Mouse (Mus musculus) bone marrow, adult 2 months (tissue): ENCODE results near the gene Ddn. TPM values are rescaled to one million over a fixed set of nuclear protein-coding genes. Genes with fewer than 3 reads are reported as not detected.

Experiments used
- H3K27ac ChIP-seq: fragments of 200-500 bp; 2 replicates; pipeline ENCODE4 v1.5.1; 2012; ENCODE audit warnings: low read depth, mild to moderate bottlenecking, control low read depth, inconsistent platforms, low read length; ENCODE audit not compliant: control insufficient read depth, poor library complexity, insufficient read depth
- H3K4me1 ChIP-seq: fragments of 200-500 bp; 2 replicates; pipeline ENCODE4 v1.6.1; 2011; ENCODE audit warnings: low read length; ENCODE audit not compliant: control insufficient read depth, insufficient read depth
- H3K4me3 ChIP-seq: fragments of 200-500 bp; replicated peaks from 2 replicates; pipeline ENCODE3; 2011; ENCODE audit warnings: mild to moderate bottlenecking, low read depth, low read length, control low read depth; ENCODE audit not compliant: control insufficient read depth
- CTCF ChIP-seq: fragments of 200-500 bp; IDR thresholded peaks from 2 replicates; pipeline ENCODE4 v1.5.1; 2011; ENCODE audit warnings: low read length, control low read depth; ENCODE audit not compliant: control insufficient read depth, insufficient read depth
- POLR2A ChIP-seq: fragments of 200-500 bp; IDR thresholded peaks from 2 replicates; pipeline ENCODE4 v1.6.1; 2011; ENCODE audit warnings: low read depth, mild to moderate bottlenecking, control low read depth, low read length, borderline replicate concordance; ENCODE audit not compliant: control insufficient read depth
- WGBS: fragments of 180-500 bp; shearing (Covaris S2); methylation state at CpG from one replicate; pipeline ENCODE4 v1.1.7; 2018; 5-methylcytosine and 5-hydroxymethylcytosine counted together
- polyA plus RNA-seq: library from polyadenylated mRNA; stranded (reverse); fragments of >200 nt; gene quantifications from 2 replicates; pipeline ENCODE4 v1.2.4, GENCODE M21; 2011; ENCODE audit warnings: low replicate concordance; ENCODE audit not compliant: missing spikeins, insufficient read depth, insufficient read length

Gene Ddn
- polyA plus RNA-seq, 1 experiment: not detected

GRCm38 (mm10) chr15:98768259-98768658 lies 41.0 kb downstream of the Ddn start:
- Histone ChIP-seq H3K4me3 (no peak overlapping the region), H3K27ac (no peak overlapping the region), H3K4me1 (no peaks in the 10 kb centered on the region; the same call in 1 of the 2 replicates)
- TF ChIP-seq CTCF (no peak), POLR2A (no peak)
- 78% methylated on average over 5 of the region's 5 CpGs for WGBS

DNA sequence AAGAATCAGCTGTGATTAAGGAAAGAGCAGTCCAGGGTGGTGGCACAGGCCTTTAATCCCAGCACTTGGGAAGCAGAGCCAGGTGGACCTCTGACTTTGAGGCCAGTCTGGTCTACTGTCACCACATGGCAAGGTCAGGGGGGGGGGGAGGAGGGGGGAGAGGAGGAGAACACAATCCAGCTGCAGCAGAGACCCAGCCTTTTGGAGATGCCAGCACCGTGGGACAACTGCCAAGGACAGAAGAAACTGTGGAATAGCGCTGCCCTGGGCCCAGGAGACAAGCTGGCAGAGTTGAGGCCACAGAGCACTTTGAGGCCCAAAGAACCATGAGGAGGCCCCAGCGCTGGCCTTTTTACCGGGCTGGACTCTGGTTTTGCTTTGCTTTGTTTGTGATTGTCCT lies 43.4 kb downstream of the Ddn start:
- H3K27ac ChIP-seq: no peak overlapping the region
- WGBS: 75% methylated on average over 4 of the region's 4 CpGs
- no peak for TF ChIP-seq POLR2A
- no peak for TF ChIP-seq CTCF
- H3K4me3 ChIP-seq: no peak overlapping the region
- H3K4me1 ChIP-seq: no peaks in the 10 kb centered on the region; the same call in 1 of the 2 replicates

DNA sequence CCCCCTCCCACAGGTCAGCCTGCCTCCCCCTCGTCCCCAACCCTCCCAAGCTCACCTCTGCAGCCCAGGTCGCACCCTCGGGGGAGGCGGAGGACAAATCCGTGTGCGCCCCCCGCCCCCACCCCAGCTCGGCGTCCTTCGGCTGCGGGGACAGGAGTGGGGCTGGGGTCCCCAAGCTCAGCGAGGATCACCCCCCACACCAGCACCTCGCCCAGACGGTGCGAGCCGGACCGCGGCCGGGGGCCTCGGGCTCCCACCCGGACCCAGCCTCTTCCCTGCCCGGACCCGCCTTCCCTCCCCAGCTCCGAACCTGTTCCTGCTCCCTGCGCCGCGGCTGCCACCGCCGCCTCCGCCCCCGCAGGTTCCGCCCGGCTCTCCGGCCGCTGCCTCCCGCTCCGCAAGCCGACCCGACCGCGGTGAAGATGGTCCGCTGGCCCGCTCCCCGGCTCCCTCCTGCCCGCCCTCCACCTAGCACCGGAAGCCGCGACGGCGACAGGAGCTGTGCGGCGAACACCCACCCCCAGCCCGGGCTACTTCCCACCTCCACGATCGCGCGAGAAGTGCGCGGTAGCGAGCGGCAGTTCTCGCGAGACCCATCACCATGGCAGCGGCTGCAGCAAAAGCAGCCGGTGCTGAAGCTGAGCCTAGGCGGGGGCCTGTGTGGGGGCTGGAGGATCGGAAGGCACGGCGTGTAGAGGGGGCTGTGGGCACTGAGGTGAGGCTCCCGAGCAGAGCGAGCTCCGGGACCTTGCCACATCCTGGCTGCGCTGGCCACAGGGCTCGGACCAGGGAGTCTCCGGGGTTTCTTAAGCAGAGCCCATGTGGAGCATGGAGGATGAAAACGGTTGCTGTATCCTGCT lies 46.4 kb downstream of the Ddn start, which contains the start of gene Arf3:
TSS of gene Arf3 (minus strand) at position 545 of the 860 bp plus-strand sequence.
- WGBS: under 1% methylated on average over 74 of the region's 76 CpGs
- no peaks in the 10 kb centered on the region; the same call in 1 of the 2 replicates for H3K4me1 ChIP-seq
- H3K27ac ChIP-seq: peak within 1 kb of the TSS; percentile 72
- TF ChIP-seq POLR2A: peak; percentile 81; the same call in 1 of the 2 replicates
- no peak for TF ChIP-seq CTCF
- peak within 1 kb of the TSS; percentile 81 for H3K4me3 ChIP-seq

DNA sequence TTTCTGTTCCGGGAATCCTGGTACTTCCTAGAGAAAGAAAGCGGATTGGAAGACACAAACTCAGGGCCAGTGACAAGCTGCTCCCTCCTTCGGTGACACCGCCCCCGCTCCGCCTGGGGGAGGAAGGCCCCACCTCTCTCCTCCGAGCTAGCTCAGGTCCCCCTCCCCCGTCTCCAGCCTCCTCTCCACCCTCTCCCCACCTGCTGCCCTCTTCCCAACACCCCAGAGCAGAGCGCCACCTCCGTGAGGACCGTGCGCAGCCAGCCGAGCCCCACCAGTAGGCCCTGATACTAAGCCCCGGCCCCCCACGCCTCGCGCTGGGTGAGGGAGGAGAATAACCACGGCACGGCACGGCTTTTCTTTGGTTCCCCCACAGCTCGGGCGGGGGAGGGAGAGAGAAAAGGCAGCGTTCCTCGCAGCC lies 47.1 kb downstream of the Ddn start:
- TF ChIP-seq POLR2A (no peak), CTCF (no peak)
- no peaks in the 10 kb centered on the region; the same call in 1 of the 2 replicates for H3K4me1 ChIP-seq
- H3K27ac ChIP-seq: peak overlapping the region; percentile 72
- 1% methylated on average over 24 of the region's 24 CpGs for WGBS
- H3K4me3 ChIP-seq: peak overlapping the region; percentile 81

- WGBS: 69% methylated on average over 2 of the region's 2 CpGs
- TF ChIP-seq POLR2A (no peak), CTCF (no peak)
- Histone ChIP-seq H3K27ac (no peak overlapping the region), H3K4me3 (no peak overlapping the region), H3K4me1 (no peaks in the 10 kb centered on the region)
These were observed 55.2 kb downstream of the Ddn start for GRCm38 (mm10) chr15:98754125-98754524.

Other genes starting within 250 kb of the Ddn start
- 18.5 and 31.3 TPM in 2 replicates for gene Ccnt1, start 238.6 kb downstream of the Ddn start, polyA plus RNA-seq
- not detected in 2 replicates for gene 4930415O20Rik, start 238.5 kb downstream of the Ddn start, polyA plus RNA-seq
- 45.8 and 65.2 TPM in 2 replicates for gene Adcy6, start 199.4 kb downstream of the Ddn start, polyA plus RNA-seq
- 0.70 and 1.8 TPM in 2 replicates for gene Cacnb3, start 178.7 kb downstream of the Ddn start, polyA plus RNA-seq
- gene Ddx23, start 146.6 kb downstream of the Ddn start, polyA plus RNA-seq: 52.3 and 81.0 TPM in 2 replicates
- 1.8 and 2.3 TPM in 2 replicates for gene Rnd1, start 132.0 kb downstream of the Ddn start, polyA plus RNA-seq
- not detected in 2 replicates for gene Ccdc65, start 101.3 kb downstream of the Ddn start, polyA plus RNA-seq
- gene Fkbp11, start 81.3 kb downstream of the Ddn start, polyA plus RNA-seq: 0.74 TPM in 1 of 2 replicates, not detected in the other
- 11.0 and 19.8 TPM in 2 replicates for gene Arf3, start 46.3 kb downstream of the Ddn start, polyA plus RNA-seq
- 1.1 and 1.4 TPM in 2 replicates for gene Wnt10b, start 31.3 kb downstream of the Ddn start, polyA plus RNA-seq
- not detected in 2 replicates for gene Wnt1, start 19.6 kb downstream of the Ddn start, polyA plus RNA-seq
- 64.8 and 107 TPM in 2 replicates for gene Prkag1, start 22.0 kb upstream of the Ddn start, polyA plus RNA-seq
- 67.1 and 105 TPM in 2 replicates for gene Kmt2d, start 61.7 kb upstream of the Ddn start, polyA plus RNA-seq
- 9.6 and 9.8 TPM in 2 replicates for gene Rhebl1, start 85.0 kb upstream of the Ddn start, polyA plus RNA-seq
- gene Dhh, start 89.0 kb upstream of the Ddn start, polyA plus RNA-seq: 0.60 TPM in 1 of 2 replicates, not detected in the other
- gene Lmbr1l, start 108.7 kb upstream of the Ddn start, polyA plus RNA-seq: 32.7 and 73.3 TPM in 2 replicates
- gene Tuba1b, start 125.1 kb upstream of the Ddn start, polyA plus RNA-seq: 812 and 942 TPM in 2 replicates
- gene Gm49450, start 144.1 kb upstream of the Ddn start, polyA plus RNA-seq: not detected in 2 replicates
- gene Tuba1a, start 144.2 kb upstream of the Ddn start, polyA plus RNA-seq: 22.2 and 97.6 TPM in 2 replicates
- 168 and 176 TPM in 2 replicates for gene Tuba1c, start 220.4 kb upstream of the Ddn start, polyA plus RNA-seq
- gene Prph, start 245.7 kb upstream of the Ddn start, polyA plus RNA-seq: not detected in 2 replicates